Mouse (Mus musculus) bone marrow, adult 2 months (tissue): ENCODE measurements at regions not wholly inside any gene's neighbourhood (a gene's known extent, or its start where the extent isn't known, plus 50 kb on each side); places are given as distances from the start of the nearest gene placed in this dataset.

ENCODE experiments used
- H3K27ac ChIP-seq: fragments of 200-500 bp; 2 replicates; pipeline ENCODE4 v1.5.1; 2012; ENCODE audit warnings: low read depth, mild to moderate bottlenecking, control low read depth, inconsistent platforms, low read length; ENCODE audit not compliant: control insufficient read depth, poor library complexity, insufficient read depth
- H3K4me1 ChIP-seq: fragments of 200-500 bp; 2 replicates; pipeline ENCODE4 v1.6.1; 2011; ENCODE audit warnings: low read length; ENCODE audit not compliant: control insufficient read depth, insufficient read depth
- H3K4me3 ChIP-seq: fragments of 200-500 bp; replicated peaks from 2 replicates; pipeline ENCODE3; 2011; ENCODE audit warnings: mild to moderate bottlenecking, low read depth, low read length, control low read depth; ENCODE audit not compliant: control insufficient read depth
- CTCF ChIP-seq: fragments of 200-500 bp; IDR thresholded peaks from 2 replicates; pipeline ENCODE4 v1.5.1; 2011; ENCODE audit warnings: low read length, control low read depth; ENCODE audit not compliant: control insufficient read depth, insufficient read depth
- POLR2A ChIP-seq: fragments of 200-500 bp; IDR thresholded peaks from 2 replicates; pipeline ENCODE4 v1.6.1; 2011; ENCODE audit warnings: low read depth, mild to moderate bottlenecking, control low read depth, low read length, borderline replicate concordance; ENCODE audit not compliant: control insufficient read depth
- WGBS: fragments of 180-500 bp; shearing (Covaris S2); methylation state at CpG from one replicate; pipeline ENCODE4 v1.1.7; 2018; 5-methylcytosine and 5-hydroxymethylcytosine counted together

DNA sequence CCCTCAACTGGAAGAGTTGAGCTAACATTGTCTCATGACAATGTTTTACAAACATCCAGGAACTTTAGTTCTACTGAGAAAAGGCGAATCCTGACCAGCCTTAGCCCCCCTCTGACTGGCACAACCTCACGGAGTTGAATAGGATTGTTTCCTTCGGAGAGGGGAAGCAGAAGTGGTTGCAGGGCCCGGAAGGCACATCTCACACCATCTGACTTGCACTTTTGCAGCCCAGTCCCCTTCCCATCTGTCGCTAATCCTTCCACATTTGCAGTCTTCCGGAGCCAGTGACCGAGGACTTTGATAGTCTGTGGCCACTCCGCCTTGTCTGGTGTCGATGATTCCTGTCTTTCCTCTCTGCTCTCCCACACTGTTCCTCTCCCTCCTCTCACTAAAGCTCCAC lies 162.8 kb upstream of the Gadl1 start:
- WGBS: 12% methylated on average over 9 of the region's 9 CpGs
- Histone ChIP-seq H3K27ac (no peak overlapping the region), H3K4me3 (no peak overlapping the region), H3K4me1 (no peaks in the 10 kb centered on the region)
- TF ChIP-seq CTCF (no peak), POLR2A (no peak)

DNA sequence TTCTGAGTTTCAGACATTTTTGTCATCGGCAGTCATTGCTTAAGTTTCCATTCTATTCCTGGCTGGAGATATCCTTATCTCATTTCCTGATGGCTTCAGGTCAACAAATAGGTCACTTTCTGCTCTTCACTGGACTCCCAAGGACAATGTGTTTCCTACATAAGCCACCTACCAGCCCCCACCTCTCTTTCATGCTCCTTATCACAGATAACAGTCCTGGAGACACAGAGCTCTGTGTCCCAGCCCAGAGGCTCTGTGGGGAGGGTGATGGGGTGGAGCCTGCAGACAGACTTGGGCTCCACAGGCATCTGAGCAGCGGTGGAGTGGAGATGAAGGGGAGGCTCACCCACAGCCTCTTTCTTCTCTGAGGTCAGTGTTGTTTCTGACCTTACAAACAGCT lies 148.8 kb upstream of the Gadl1 start:
- WGBS: 16% methylated on average over 2 of the region's 2 CpGs
- Histone ChIP-seq H3K4me1 (no peaks in the 10 kb centered on the region), H3K4me3 (no peak overlapping the region), H3K27ac (no peak overlapping the region)
- TF ChIP-seq CTCF (no peak), POLR2A (no peak)

DNA sequence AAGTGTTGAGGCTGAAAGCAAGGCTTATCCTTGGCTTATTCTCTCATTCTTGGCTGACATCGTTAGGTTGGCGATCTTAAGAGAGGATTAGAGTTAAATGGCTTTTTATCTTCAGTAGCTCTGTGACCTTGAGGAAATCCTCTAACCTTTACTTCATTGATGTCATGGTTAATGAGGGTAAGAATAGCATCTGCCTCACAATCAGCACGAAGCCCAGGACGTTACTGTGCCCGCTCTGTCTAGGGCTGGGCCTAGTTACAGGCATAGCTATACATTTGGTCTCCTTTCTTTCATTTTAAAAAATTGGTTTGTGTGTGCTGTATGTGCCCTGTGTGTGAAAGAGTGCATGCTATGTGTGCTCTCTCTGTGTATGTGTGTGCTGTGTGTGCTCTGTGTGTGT lies 145.1 kb upstream of the Gadl1 start:
- no peak for TF ChIP-seq CTCF
- TF ChIP-seq POLR2A: no peak

DNA sequence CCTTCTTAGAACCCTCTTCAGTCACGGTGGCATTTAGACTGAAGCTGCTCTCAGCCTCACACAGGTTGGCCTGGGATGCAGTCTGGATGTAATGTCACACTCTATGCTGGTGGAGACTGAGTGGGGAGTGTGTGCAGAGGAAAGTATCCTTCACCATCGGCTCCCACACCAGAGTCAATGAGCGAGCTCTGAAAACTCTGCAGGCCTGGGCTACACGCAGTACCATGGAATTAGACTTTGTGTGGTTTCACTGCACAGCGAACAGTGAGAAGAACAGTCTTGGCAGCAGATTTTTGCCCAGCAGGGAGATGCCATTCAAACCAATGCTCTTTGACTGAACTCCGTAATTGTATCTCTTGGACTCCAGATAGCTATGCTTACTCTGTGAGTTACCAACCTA lies 142.8 kb upstream of the Gadl1 start:
- TF ChIP-seq CTCF (no peak), POLR2A (no peak)
- WGBS: 85% methylated on average over 6 of the region's 6 CpGs
- H3K27ac ChIP-seq: no peak overlapping the region
- H3K4me1 ChIP-seq: no peaks in the 10 kb centered on the region
- H3K4me3 ChIP-seq: no peak overlapping the region

More for the DNA sequence above, 145.1 kb upstream of the Gadl1 start:
- no peaks in the 10 kb centered on the region for H3K4me1 ChIP-seq
- 87% methylated on average over 5 of the region's 5 CpGs for WGBS
- no peak overlapping the region for H3K27ac ChIP-seq
- H3K4me3 ChIP-seq: no peak overlapping the region

DNA sequence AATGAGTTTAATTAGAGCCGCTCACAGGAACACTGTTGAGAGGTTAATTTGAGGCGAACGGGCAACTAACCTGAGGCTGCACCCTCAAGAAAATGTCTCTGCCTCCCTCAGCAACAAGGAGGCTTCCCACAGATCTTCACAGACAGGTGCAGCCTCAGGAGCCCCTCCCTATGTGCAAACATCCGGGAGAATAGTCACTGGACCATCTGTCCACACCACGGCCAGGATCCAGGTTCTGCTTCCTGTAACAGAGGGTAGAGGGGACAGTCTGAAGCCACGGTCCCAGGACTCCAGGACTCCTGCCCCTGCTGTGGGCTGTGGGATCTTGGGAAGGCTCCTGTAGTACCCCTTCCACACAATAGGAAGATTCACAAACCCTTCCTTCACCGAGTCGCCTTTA lies 134.1 kb upstream of the Gadl1 start:
- Histone ChIP-seq H3K4me3 (no peak overlapping the region), H3K4me1 (no peaks in the 10 kb centered on the region), H3K27ac (no peak overlapping the region)
- WGBS: 77% methylated on average over 8 of the region's 8 CpGs
- no peak for TF ChIP-seq CTCF
- no peak for TF ChIP-seq POLR2A

DNA sequence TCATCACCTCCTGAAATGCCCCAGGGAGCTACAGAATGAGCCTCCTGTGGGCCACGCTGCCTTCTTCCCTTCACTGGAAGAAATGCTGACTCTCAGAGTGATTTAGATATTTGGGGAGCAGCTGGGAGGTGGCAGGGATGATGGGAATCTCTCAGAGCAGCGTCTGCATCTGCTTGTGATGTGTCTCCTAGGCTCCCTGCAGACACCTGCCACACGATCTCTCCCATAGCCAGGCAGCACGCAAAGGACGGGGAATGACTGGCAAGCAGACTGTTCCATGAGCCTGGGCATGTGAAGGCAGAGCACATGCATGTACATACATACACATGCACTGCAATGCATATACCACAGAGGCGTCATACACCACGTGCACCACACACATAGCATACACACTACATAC lies 133.4 kb upstream of the Gadl1 start:
- no peak overlapping the region for H3K27ac ChIP-seq
- no peaks in the 10 kb centered on the region for H3K4me1 ChIP-seq
- WGBS: 85% methylated on average over 7 of the region's 7 CpGs
- TF ChIP-seq CTCF (no peak), POLR2A (no peak)
- H3K4me3 ChIP-seq: no peak overlapping the region

DNA sequence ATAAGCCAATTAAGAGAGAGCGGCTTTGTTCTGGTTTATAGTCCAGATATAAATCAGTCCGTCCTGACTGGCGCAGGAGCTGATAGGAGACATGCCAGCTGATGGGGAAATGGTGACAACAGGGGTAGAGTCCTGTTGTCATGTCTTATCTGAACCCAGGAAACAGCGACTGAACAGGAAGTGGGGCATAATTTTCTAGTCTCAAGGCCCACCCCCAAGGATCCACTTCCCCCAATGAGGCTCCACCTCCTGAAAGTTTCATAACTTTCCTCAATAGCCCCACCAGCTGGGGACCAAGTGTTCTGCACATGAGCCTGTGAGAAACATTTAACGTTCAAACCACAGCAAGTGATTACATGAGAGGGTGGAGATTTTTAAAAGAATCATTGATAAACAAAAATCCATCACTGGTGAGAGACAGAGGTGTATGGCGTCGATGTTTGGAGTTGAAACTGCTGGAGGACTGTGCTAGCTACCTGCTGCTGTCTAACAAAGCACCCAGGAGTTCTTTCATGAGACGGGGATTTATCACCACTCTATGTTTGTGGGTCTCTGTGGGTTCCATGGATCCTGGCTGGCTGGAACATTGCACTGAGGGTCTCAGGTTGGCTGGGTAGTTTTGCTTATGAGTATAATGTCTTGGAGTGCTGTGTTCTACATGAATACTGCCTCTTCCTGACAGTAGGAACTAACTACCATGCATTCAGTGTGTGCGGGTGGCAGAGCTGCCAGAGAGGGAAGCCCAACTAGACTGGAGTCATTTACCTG lies 132.0 kb upstream of the Gadl1 start:
- H3K4me1 ChIP-seq: no peaks in the 10 kb centered on the region
- H3K4me3 ChIP-seq: no peak overlapping the region
- no peak overlapping the region for H3K27ac ChIP-seq
- WGBS: 58% methylated on average over 9 of the region's 9 CpGs
- TF ChIP-seq CTCF (no peak), POLR2A (no peak)

DNA sequence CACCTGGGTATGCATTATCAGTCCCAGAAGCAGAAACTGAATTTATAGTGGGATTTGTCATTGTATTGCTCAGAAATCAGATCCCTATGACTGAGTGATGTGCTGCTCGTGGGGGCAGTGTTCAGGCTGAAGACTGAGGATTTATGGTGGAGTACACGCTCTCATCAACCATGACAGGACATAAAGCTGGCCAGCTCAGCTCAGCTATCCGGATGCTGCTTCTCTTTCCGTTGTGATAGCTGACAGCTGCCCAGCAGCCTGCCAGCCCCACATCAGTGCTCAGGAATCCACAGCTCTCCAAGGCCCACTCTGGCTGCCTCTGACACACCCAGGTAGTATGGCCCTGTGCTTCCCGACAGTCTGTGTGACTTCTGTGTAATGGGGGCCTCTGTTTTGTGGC lies 130.4 kb upstream of the Gadl1 start:
- 87% methylated on average over 5 of the region's 5 CpGs for WGBS
- H3K4me1 ChIP-seq: no peaks in the 10 kb centered on the region
- H3K27ac ChIP-seq: no peak overlapping the region
- TF ChIP-seq POLR2A: no peak
- TF ChIP-seq CTCF: no peak
- H3K4me3 ChIP-seq: no peak overlapping the region

DNA sequence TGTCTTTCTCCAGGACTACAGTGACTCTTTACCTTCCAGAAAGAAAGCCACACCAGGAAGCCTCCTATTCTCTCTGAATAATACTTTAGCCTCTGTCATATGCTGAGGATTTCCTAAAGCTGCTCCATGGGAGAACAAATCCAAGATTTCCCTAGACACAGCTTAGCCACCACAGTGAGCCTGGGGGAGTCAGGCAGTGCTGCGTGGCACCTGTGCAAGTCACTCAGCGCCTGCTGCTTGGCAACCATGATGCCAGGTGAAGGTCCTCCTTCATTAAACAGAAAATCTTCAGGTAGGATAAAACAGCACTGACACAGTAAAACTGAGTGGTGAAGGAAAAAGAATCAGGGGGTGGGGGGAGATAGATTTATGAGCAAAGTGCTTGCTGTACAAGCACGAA lies 109.9 kb upstream of the Gadl1 start:
- H3K27ac ChIP-seq: no peak overlapping the region
- no peak for TF ChIP-seq POLR2A
- no peak for TF ChIP-seq CTCF
- no peaks in the 10 kb centered on the region for H3K4me1 ChIP-seq
- 84% methylated on average over 3 of the region's 3 CpGs for WGBS
- H3K4me3 ChIP-seq: no peak overlapping the region
